Mouse (Mus musculus) v-Abl transformed pro-B cells (cell line): Measurements from ENCODE around the gene Eno2.

Experiments
- in situ Hi-C, 2 experiments: fragments of 400-800 bp; cut with MboI; formaldehyde crosslinking; loops; one replicate each; pipeline ENCODE4 v1.15.1; 2025; ENCODE audit not compliant: unreplicated experiment in 2 of 2

The Eno2 gene

GRCm38 (mm10) chr6:124743647-124744046, 25.8 kb downstream of the Eno2 start:
- in situ Hi-C loops = loop anchor here in 1 of 2 experiments (10.0 kb wide), 1 partner anchor 331 kb away; no protein-coding TSS in a partner anchor

DNA sequence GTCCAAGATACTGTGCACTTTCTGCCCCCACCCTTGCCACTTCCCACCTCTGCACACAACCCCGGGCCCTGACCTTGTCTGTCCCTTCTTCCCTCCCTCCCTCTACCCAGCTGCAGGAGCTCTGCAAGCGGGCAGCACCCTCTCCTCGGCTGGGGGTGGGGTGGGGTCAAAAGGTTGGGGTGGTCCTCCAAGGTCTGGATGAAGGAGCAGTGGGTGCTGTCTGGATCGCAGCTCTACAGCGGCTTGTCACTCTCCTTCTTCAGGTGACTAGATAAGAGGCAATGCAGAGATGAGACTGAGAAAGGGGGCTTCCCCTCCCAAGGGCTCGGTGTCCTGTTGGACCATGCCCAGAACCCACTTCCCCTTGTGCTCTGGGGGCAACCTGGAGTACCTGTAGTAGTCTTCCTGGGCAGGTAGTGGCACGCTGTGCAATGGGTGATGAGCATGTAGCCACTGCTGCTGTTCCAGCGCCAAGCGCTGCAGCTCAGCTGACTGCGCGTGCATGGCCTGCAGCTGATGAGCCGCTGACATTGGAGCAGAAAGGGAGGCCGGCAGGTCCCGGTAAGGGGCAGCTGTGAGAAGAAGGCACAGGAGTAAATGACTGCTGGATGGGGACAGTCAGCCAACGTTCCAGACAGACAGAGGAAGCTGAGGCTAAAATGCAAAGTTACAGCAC, 26.5 kb downstream of the Eno2 start:
- in situ Hi-C loops = loop anchor here in 1 of 2 experiments (10.0 kb wide), 1 partner anchor 332 kb away; no protein-coding TSS in a partner anchor

- in situ Hi-C loops = loop anchor here in 1 of 2 experiments (10.0 kb wide), 1 partner anchor 333 kb away; no protein-coding TSS in a partner anchor
These were observed 27.6 kb downstream of the Eno2 start for GRCm38 (mm10) chr6:124741842-124742241.

- in situ Hi-C loops = loop anchor here in 1 of 2 experiments (10.0 kb wide), 1 partner anchor 334 kb away; no protein-coding TSS in a partner anchor
These were observed 28.3 kb downstream of the Eno2 start, which contains the start of gene Grcc10 for GRCm38 (mm10) chr6:124740888-124741761. Gene Grcc10, minus strand, starts transcription at chr6:124741374.

GRCm38 (mm10) chr6:124740211-124740887, 29.1 kb downstream of the Eno2 start:
- in situ Hi-C loops = loop anchor here in 1 of 2 experiments (10.0 kb wide), 1 partner anchor 334 kb away; no protein-coding TSS in a partner anchor

DNA sequence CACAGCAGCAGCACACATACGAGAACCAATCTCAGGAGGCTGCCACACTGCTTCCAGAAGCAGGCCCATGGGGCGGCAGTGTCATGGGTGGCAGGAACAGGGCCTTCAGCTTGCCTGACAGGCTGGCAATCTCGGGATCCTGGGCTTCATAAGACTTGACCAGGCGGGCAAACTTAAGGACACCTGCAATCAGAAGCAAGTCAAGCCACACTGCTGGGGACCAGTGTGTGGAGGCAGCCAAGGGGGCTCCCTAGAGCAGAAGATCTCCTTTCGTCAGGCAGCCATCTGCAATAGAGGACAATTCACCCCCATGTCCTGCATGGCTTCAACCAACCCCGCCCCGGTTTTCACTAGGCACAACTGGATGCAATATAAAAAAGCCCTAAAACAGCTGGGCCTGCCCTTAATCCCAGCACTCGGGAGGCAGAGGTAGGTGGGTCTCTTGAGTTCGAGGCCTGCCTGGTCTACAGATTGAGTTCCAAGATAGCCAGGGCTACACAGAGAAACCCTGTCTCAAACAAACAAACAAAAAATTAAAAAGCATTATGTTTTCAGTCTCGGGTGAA, 30.2 kb downstream of the Eno2 start:
- in situ Hi-C loops = no loop called here

DNA sequence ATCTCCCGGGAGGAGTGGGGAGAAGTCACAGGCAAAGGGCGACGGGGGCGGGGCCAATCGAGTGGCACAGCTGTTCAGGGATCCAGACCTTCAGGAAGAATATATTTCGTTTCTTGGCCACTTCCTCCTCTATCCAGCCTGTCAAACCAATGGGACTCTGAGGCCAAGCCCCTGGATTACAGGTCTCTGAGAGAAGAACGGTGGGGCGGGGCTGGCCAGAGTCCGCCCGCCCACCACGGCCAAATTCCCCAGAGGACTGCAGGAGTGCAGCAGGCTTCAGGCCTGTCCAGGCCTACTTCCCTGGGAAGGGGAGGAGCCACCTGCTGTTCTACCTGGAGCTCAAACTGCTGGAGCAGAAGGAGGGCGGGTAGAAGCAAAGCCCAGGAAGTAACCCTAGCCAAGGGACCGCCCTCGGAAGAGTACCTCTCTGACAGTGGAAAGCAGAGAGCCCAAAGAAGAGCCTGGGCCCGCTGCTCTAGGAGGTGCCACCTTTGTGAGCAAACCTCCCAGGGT, 30.9 kb downstream of the Eno2 start, which contains the start of gene Ptpn6:
Ptpn6 (minus strand) TSS at position 204 of the 513 bp plus-strand sequence.
- in situ Hi-C loops = no loop called here

GRCm38 (mm10) chr6:124737040-124737439, 32.4 kb downstream of the Eno2 start:
- in situ Hi-C loops = no loop called here

DNA sequence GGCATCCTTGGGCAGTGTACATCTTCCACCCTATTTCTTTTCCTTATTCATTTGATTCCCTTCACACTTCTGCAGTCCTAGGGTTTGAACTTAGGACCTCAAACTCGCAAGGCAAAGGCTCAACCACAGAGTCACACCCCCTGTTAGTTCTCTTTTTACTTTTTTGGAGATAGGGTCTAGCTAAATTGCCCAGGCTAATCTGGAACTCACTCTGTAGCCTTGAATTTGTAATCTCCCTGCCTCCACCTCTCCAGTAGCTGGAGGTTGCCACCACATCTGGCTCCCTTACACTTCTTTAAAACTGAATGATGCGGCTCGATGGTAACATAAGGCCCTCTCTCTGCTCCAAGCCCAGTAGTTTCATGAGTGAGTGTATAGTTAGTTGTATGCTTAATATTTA, 35.1 kb downstream of the Eno2 start:
- in situ Hi-C loops = no loop called here

GRCm38 (mm10) chr6:124732476-124733370, 36.8 kb downstream of the Eno2 start:
- in situ Hi-C loops = no loop called here

GRCm38 (mm10) chr6:124731038-124731437, 38.4 kb downstream of the Eno2 start:
- in situ Hi-C loops = no loop called here

- in situ Hi-C loops = no loop called here
These were observed 39.4 kb downstream of the Eno2 start for GRCm38 (mm10) chr6:124729850-124730705.

DNA sequence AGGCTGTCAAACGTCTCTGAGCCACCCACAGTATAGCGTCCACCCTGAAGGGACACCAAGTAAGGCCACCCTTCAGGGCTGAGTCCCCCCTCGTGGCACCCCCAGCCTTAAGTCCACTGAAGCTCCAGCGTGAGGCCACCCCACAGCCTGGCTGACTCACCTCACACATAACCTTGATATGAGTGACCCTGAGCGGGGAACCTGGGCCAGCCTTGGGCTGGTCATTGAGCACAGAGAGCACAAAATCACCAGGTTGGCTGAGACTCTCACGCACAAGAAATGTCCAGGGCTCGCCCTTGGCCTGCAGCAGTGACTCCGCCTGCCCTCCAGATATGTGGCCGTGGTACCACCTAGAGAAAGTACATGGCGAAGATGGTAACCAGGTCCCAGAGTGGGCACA, 40.9 kb downstream of the Eno2 start:
- in situ Hi-C loops = no loop called here

- in situ Hi-C loops = no loop called here
These were observed 45.0 kb downstream of the Eno2 start for GRCm38 (mm10) chr6:124724472-124724871.

DNA sequence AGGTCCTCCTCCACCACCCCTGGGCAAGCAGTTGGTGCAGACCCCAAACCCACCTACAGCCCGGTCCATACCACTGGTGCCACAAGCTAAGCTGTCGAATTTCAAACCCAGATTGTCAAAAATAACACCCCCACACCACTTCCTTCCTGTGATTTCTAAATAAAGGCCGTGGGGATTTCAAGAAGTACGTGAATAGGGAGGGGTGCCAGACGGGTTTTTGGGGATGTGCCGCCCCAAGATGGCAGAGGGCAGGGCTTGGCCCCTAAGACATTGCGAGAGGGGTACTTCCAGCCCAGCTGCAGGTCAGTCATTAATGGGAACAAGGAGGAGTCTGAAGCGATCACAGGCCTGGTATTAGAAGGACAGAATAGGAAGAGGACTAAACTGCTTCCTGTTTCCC, 45.9 kb downstream of the Eno2 start:
- in situ Hi-C loops = no loop called here

GRCm38 (mm10) chr6:124722876-124723473, 46.5 kb downstream of the Eno2 start:
- in situ Hi-C loops = no loop called here

GRCm38 (mm10) chr6:124720904-124721303, 48.6 kb downstream of the Eno2 start:
- in situ Hi-C loops = no loop called here
